Mouse (Mus musculus) myocyte (in vitro differentiated cells): ENCODE measurements around the gene Esrra.

Source experiments
- POLR2A ChIP-seq: IDR thresholded peaks from one replicate; pipeline ENCODE4 v1.6.1; 2011; ENCODE audit warnings: low read depth, mild to moderate bottlenecking, control low read depth, moderate library complexity; ENCODE audit not compliant: insufficient read length
- POLR2AphosphoS2 ChIP-seq: IDR thresholded peaks from one replicate; pipeline ENCODE4 v1.6.1; 2011; ENCODE audit warnings: low read depth, control low read depth; ENCODE audit not compliant: insufficient read length
- TCF3 ChIP-seq: IDR thresholded peaks from one replicate; pipeline ENCODE4 v1.6.1; 2011; ENCODE audit warnings: low read depth, control low read depth; ENCODE audit not compliant: insufficient read length

- TF ChIP-seq POLR2A (no peak), POLR2AphosphoS2 (no peak), TCF3 (no peak)
These were observed 52.3 kb downstream of the Esrra start for GRCm38 (mm10) chr19:6869355-6869754.
